Mouse (Mus musculus): ENCODE results near the gene Pigg. TPM values are rescaled to one million over a fixed set of nuclear protein-coding genes. Genes with fewer than 3 reads are reported as not detected.

The Pigg gene
- polyA plus RNA-seq, 2 experiments = 1.1 to 2.6 TPM

DNA sequence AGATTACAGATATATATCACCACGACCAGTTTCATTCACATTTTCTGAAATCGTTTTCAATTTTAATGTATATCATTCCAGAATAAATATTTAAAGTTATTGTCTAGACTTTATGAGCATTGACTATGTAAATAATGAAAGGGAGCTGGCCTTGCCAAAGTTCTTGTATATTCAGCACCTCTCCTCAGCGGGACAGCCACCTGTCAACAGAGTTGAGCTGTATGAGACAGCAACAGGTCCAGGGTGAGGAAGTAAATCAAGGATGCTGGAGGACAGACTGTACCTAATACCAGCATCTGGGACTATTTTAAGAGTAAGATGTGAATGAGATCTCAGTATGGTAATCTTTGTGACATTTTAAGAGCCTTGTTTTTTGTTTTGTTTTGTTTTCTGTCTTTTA lies 25.6 kb downstream of the Pigg start:
- peaks cover 6 to 11% of the 10 kb centered on the region in 2 experiments; a peak in 3 of 4 replicates for H3K4me1 ChIP-seq (replicated peaks; ENCODE audit: control insufficient read depth in 2 of 2, insufficient read depth in 2 of 2, low read length in 1 of 2)
- no peak overlapping the region for H3K9ac ChIP-seq (replicated peaks)
- H3K27ac ChIP-seq = no peak overlapping the region
- DNase-seq (ENCODE audit: low read depth in 3 of 3, low spot score in 3 of 3) = no peak
- H3K4me2 ChIP-seq (ENCODE audit: low read depth) = no peak overlapping the region
- no peaks in the 10 kb centered on the region; the same call in 1 of the 2 replicates for H3K36me3 ChIP-seq (replicated peaks; ENCODE audit: control insufficient read depth, insufficient read depth, low read depth)
- TF ChIP-seq EP300 (IDR thresholded peaks at IDR 0.05; ENCODE audit: low read depth) (no peak), CTCF (IDR thresholded peaks at IDR 0.05; ENCODE audit: low read depth) (no peak)
- no peak for ATAC-seq (ENCODE audit: insufficient read depth)
- H3K27me3 ChIP-seq (ENCODE audit: control insufficient read depth, insufficient read depth, low read length) = no peaks in the 10 kb centered on the region
- H3K9me3 ChIP-seq (ENCODE audit: control insufficient read depth, low read length) = no peaks in the 10 kb centered on the region
- H3K4me3 ChIP-seq (ENCODE audit: insufficient read depth in 1 of 2, low read depth in 2 of 2, low read length in 2 of 2) = no peak overlapping the region
- WGBS (ENCODE audit: insufficient replicate concordance) = 43% methylated on average over 3 of the region's 3 CpGs

DNA sequence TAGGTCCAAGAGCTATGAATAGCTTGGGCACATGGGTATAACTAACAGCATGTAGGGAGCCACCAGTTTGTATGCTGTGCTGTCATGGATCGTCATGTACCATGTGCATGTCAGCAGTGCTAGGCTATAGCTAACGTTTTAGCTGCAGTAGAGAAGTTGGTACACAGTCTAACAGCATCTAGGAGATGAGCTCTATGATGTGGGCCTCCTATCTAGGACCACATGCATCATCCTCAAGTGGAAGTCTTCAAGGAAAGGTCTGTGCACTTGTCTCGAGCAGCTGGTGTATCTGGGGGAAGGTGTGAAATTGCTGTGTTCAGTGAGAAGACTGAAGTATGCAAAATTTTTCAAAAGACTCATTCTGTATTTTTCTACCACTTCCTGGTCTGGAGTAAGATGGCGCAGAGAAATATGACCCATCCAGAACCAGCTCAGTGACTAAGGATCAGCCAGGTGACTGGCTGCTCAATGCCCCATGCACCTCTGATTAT lies 31.3 kb downstream of the Pigg start:
- no peak for DNase-seq (ENCODE audit: low read depth in 3 of 3, low spot score in 3 of 3)
- 77% methylated on average over 4 of the region's 4 CpGs for WGBS (ENCODE audit: insufficient replicate concordance)
- H3K4me1 ChIP-seq (replicated peaks; ENCODE audit: control insufficient read depth in 2 of 2, insufficient read depth in 2 of 2, low read length in 1 of 2) = 0 out of 4 replicates have a peak, but pooled peaks cover 0 to 2% of the 10 kb centered on the region in 2 experiments
- no peak for ATAC-seq (ENCODE audit: insufficient read depth)
- no peaks in the 10 kb centered on the region; the same call in 1 of the 2 replicates for H3K36me3 ChIP-seq (replicated peaks; ENCODE audit: control insufficient read depth, insufficient read depth, low read depth)
- no peaks in the 10 kb centered on the region for H3K27me3 ChIP-seq (ENCODE audit: control insufficient read depth, insufficient read depth, low read length)
- H3K27ac ChIP-seq = no peak overlapping the region
- H3K4me3 ChIP-seq (ENCODE audit: insufficient read depth in 1 of 2, low read depth in 2 of 2, low read length in 2 of 2) = no peak overlapping the region
- no peak for TF ChIP-seq CTCF (IDR thresholded peaks at IDR 0.05; ENCODE audit: low read depth)
- no peak for TF ChIP-seq EP300 (IDR thresholded peaks at IDR 0.05; ENCODE audit: low read depth)
- H3K4me2 ChIP-seq (ENCODE audit: low read depth) = no peak overlapping the region
- no peak overlapping the region for H3K9ac ChIP-seq (replicated peaks)
- H3K9me3 ChIP-seq (ENCODE audit: control insufficient read depth, low read length) = no peaks in the 10 kb centered on the region

- Histone ChIP-seq H3K9ac (replicated peaks) (no peak overlapping the region), H3K27me3 (ENCODE audit: control insufficient read depth, insufficient read depth, low read length) (no peaks in the 10 kb centered on the region), H3K4me2 (ENCODE audit: low read depth) (no peak overlapping the region), H3K36me3 (replicated peaks; ENCODE audit: control insufficient read depth, insufficient read depth, low read depth) (no peaks in the 10 kb centered on the region; the same call in 1 of the 2 replicates), H3K4me1 (replicated peaks; ENCODE audit: control insufficient read depth in 2 of 2, insufficient read depth in 2 of 2, low read length in 1 of 2) (0 out of 4 replicates have a peak, but pooled peaks cover 0 to 2% of the 10 kb centered on the region in 2 experiments), H3K9me3 (ENCODE audit: control insufficient read depth, low read length) (no peaks in the 10 kb centered on the region), H3K4me3 (ENCODE audit: insufficient read depth in 1 of 2, low read depth in 2 of 2, low read length in 2 of 2) (no peak overlapping the region), H3K27ac (no peak overlapping the region)
- ATAC-seq (ENCODE audit: insufficient read depth) (no peak), DNase-seq (ENCODE audit: low read depth in 3 of 3, low spot score in 3 of 3) (no peak)
- TF ChIP-seq CTCF (IDR thresholded peaks at IDR 0.05; ENCODE audit: low read depth) = no peak
- 35% methylated on average over 10 of the region's 10 CpGs for WGBS (ENCODE audit: insufficient replicate concordance)
Observed at GRCm38 (mm10) chr5:108345313-108346071, 33.1 kb downstream of the Pigg start.

DNA sequence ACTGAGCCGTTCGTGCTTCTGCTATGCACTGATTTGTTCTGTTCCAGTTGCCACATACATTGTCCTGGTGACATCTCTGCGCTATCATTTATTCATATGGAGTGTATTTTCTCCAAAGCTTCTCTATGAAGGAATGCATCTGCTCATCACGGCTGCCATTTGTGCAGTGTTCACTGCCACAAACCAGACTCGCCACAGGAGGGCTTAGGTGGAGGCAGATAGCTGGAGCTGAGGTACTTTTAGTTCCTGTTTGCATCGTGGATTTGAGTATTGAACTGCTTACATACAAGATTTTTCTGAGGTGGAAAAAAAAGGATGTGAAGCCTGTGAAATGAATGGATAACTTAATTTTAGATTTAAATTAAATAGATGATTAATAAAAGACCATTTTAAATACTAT lies 35.4 kb downstream of the Pigg start:
- no peak overlapping the region for H3K9ac ChIP-seq (replicated peaks)
- TF ChIP-seq EP300 (IDR thresholded peaks at IDR 0.05; ENCODE audit: low read depth) = no peak
- no peak for TF ChIP-seq CTCF (IDR thresholded peaks at IDR 0.05; ENCODE audit: low read depth)
- no peak for ATAC-seq (ENCODE audit: insufficient read depth)
- 0 out of 4 replicates have a peak, but pooled peaks cover 0 to 2% of the 10 kb centered on the region in 2 experiments for H3K4me1 ChIP-seq (replicated peaks; ENCODE audit: control insufficient read depth in 2 of 2, insufficient read depth in 2 of 2, low read length in 1 of 2)
- H3K36me3 ChIP-seq (replicated peaks; ENCODE audit: control insufficient read depth, insufficient read depth, low read depth) = no peaks in the 10 kb centered on the region; the same call in 1 of the 2 replicates
- H3K27ac ChIP-seq = no peak overlapping the region
- H3K9me3 ChIP-seq (ENCODE audit: control insufficient read depth, low read length) = no peaks in the 10 kb centered on the region
- no peak overlapping the region for H3K4me2 ChIP-seq (ENCODE audit: low read depth)
- no peak for DNase-seq (ENCODE audit: low read depth in 3 of 3, low spot score in 3 of 3)
- no peak overlapping the region for H3K4me3 ChIP-seq (ENCODE audit: insufficient read depth in 1 of 2, low read depth in 2 of 2, low read length in 2 of 2)
- WGBS (ENCODE audit: insufficient replicate concordance) = 64% methylated on average over 6 of the region's 6 CpGs
- H3K27me3 ChIP-seq (ENCODE audit: control insufficient read depth, insufficient read depth, low read length) = no peaks in the 10 kb centered on the region

- H3K36me3 ChIP-seq (replicated peaks; ENCODE audit: control insufficient read depth, insufficient read depth, low read depth) = no peaks in the 10 kb centered on the region; the same call in 1 of the 2 replicates
- H3K9ac ChIP-seq (replicated peaks) = no peak overlapping the region
- WGBS (ENCODE audit: insufficient replicate concordance) = 79% methylated on average over 9 of the region's 9 CpGs
- ATAC-seq (ENCODE audit: insufficient read depth) (no peak), DNase-seq (ENCODE audit: low read depth in 3 of 3, low spot score in 3 of 3) (no peak)
- no peaks in the 10 kb centered on the region for H3K9me3 ChIP-seq (ENCODE audit: control insufficient read depth, low read length)
- H3K4me1 ChIP-seq (replicated peaks; ENCODE audit: control insufficient read depth in 2 of 2, insufficient read depth in 2 of 2, low read length in 1 of 2) = peaks cover 0 to 5% of the 10 kb centered on the region in 2 experiments; a peak in 1 of 4 replicates
- TF ChIP-seq CTCF (IDR thresholded peaks at IDR 0.05; ENCODE audit: low read depth) (no peak), EP300 (IDR thresholded peaks at IDR 0.05; ENCODE audit: low read depth) (no peak)
- no peak overlapping the region for H3K4me3 ChIP-seq (ENCODE audit: insufficient read depth in 1 of 2, low read depth in 2 of 2, low read length in 2 of 2)
- no peak overlapping the region for H3K4me2 ChIP-seq (ENCODE audit: low read depth)
- H3K27me3 ChIP-seq (ENCODE audit: control insufficient read depth, insufficient read depth, low read length) = no peaks in the 10 kb centered on the region
- H3K27ac ChIP-seq = no peak overlapping the region
Observed at GRCm38 (mm10) chr5:108349511-108350148, 37.2 kb downstream of the Pigg start.
